Mouse (Mus musculus) kidney, embryonic 15.5 days (tissue): ENCODE data around the gene Abcc1. TPM values are rescaled to one million over a fixed set of nuclear protein-coding genes. Genes with fewer than 3 reads are reported as not detected.

Experiments
- ATAC-seq: fragments of 200-750 bp; cut with Nextera tagmentation; replicated peaks from 2 replicates; pipeline ENCODE4 v1.8.0; 2017; ENCODE audit warnings: moderate TSS enrichment; ENCODE audit not compliant: low FRiP score
- H3K27ac ChIP-seq: fragments of 300-500 bp; sonication (generic); 2 replicates; pipeline ENCODE4 v1.5.1; 2015; ENCODE audit warnings: mild to moderate bottlenecking, inconsistent platforms
- H3K27me3 ChIP-seq: fragments of 300-500 bp; sonication (generic); 2 replicates; pipeline ENCODE4 v1.6.1; 2015; ENCODE audit warnings: inconsistent platforms
- H3K36me3 ChIP-seq: fragments of 300-500 bp; sonication (generic); 2 replicates; pipeline ENCODE4 v1.6.1; 2015; ENCODE audit warnings: inconsistent platforms
- H3K4me1 ChIP-seq: fragments of 300-500 bp; sonication (generic); 2 replicates; pipeline ENCODE4 v1.6.1; 2015; ENCODE audit warnings: inconsistent platforms
- H3K4me2 ChIP-seq: fragments of 300-500 bp; sonication (generic); 2 replicates; pipeline ENCODE4 v1.6.1; 2015; ENCODE audit warnings: moderate library complexity, mild to moderate bottlenecking, inconsistent platforms
- H3K4me3 ChIP-seq: fragments of 300-500 bp; sonication (generic); replicated peaks from 2 replicates; pipeline ENCODE4 v1.5.1; 2015; ENCODE audit warnings: mild to moderate bottlenecking, inconsistent platforms
- H3K9ac ChIP-seq: fragments of 300-500 bp; sonication (generic); 2 replicates; pipeline ENCODE4 v1.6.1; 2015; ENCODE audit warnings: mild to moderate bottlenecking, inconsistent platforms
- H3K9me3 ChIP-seq: fragments of 300-500 bp; sonication (generic); replicated peaks from 2 replicates; pipeline ENCODE4 v1.6.1; 2016; ENCODE audit warnings: inconsistent platforms
- WGBS: fragments of 180-500 bp; shearing (Covaris S2); methylation state at CpG from one replicate; pipeline ENCODE4 v1.1.7; 2015; ENCODE audit warnings: mixed read lengths; 5-methylcytosine and 5-hydroxymethylcytosine counted together
- polyA plus RNA-seq: library from polyadenylated mRNA; unstranded; fragments of >200 nt; fragmentation: Nextera tagmentation; extraction: Ambion mirVana; gene quantifications from 2 replicates; pipeline ENCODE4 v1.2.1, GENCODE M21; 2015

The Abcc1 gene
- polyA plus RNA-seq, 1 experiment from 2014 or later, result 13.5 TPM

GRCm38 (mm10) chr16:14420496-14421132, 59.3 kb downstream of the Abcc1 start:
- H3K4me1 ChIP-seq, result peaks cover 4% of the 10 kb centered on the region; the same call in 1 of the 2 replicates
- H3K27me3 ChIP-seq, result no peaks in the 10 kb centered on the region
- peak; percentile 55 for ATAC-seq
- no peaks in the 10 kb centered on the region for H3K9me3 ChIP-seq
- peaks cover 31% of the 10 kb centered on the region for H3K36me3 ChIP-seq
- H3K4me2 ChIP-seq, result no peak overlapping the region
- H3K4me3 ChIP-seq, result no peak overlapping the region
- peak overlapping the region; percentile 78 for H3K27ac ChIP-seq
- WGBS, result 69% methylated on average over 5 of the region's 5 CpGs
- no peak overlapping the region for H3K9ac ChIP-seq

- H3K4me3 ChIP-seq, result no peak overlapping the region
- no peak overlapping the region for H3K4me2 ChIP-seq
- no peaks in the 10 kb centered on the region for H3K4me1 ChIP-seq
- H3K9me3 ChIP-seq, result no peaks in the 10 kb centered on the region
- no peaks in the 10 kb centered on the region for H3K27me3 ChIP-seq
- peaks cover 30% of the 10 kb centered on the region for H3K36me3 ChIP-seq
- no peak overlapping the region for H3K27ac ChIP-seq
- WGBS, result 92% methylated on average over 3 of the region's 3 CpGs
- no peak overlapping the region for H3K9ac ChIP-seq
- no peak for ATAC-seq
These were observed 60.7 kb downstream of the Abcc1 start for GRCm38 (mm10) chr16:14422081-14422480.

GRCm38 (mm10) chr16:14429371-14429770, 68.0 kb downstream of the Abcc1 start:
- WGBS, result 82% methylated on average over 6 of the region's 6 CpGs
- Histone ChIP-seq H3K9ac (no peak overlapping the region), H3K4me1 (no peaks in the 10 kb centered on the region), H3K9me3 (no peaks in the 10 kb centered on the region), H3K4me3 (no peak overlapping the region), H3K4me2 (no peak overlapping the region), H3K27ac (no peak overlapping the region), H3K36me3 (peaks cover 20% of the 10 kb centered on the region), H3K27me3 (no peaks in the 10 kb centered on the region)
- ATAC-seq, result no peak

- Histone ChIP-seq H3K27me3 (no peaks in the 10 kb centered on the region), H3K4me2 (no peak overlapping the region), H3K4me1 (no peaks in the 10 kb centered on the region), H3K9me3 (no peaks in the 10 kb centered on the region), H3K9ac (no peak overlapping the region), H3K4me3 (no peak overlapping the region), H3K36me3 (peaks cover 31% of the 10 kb centered on the region), H3K27ac (no peak overlapping the region)
- WGBS, result 88% methylated on average over 5 of the region's 5 CpGs
- no peak for ATAC-seq
These were observed 71.6 kb downstream of the Abcc1 start for GRCm38 (mm10) chr16:14432996-14433395.

GRCm38 (mm10) chr16:14435526-14435925, 74.2 kb downstream of the Abcc1 start:
- WGBS, result 33% methylated on average over 1 of the region's 1 CpGs
- no peak overlapping the region for H3K4me2 ChIP-seq
- H3K27me3 ChIP-seq, result no peaks in the 10 kb centered on the region
- no peak overlapping the region for H3K27ac ChIP-seq
- H3K4me3 ChIP-seq, result no peak overlapping the region
- no peaks in the 10 kb centered on the region for H3K9me3 ChIP-seq
- peaks cover 38% of the 10 kb centered on the region for H3K36me3 ChIP-seq
- peak; percentile 50 for ATAC-seq
- H3K4me1 ChIP-seq, result no peaks in the 10 kb centered on the region
- H3K9ac ChIP-seq, result no peak overlapping the region

GRCm38 (mm10) chr16:14437446-14437982, 76.2 kb downstream of the Abcc1 start:
- Histone ChIP-seq H3K27ac (no peak overlapping the region), H3K36me3 (peaks cover 41% of the 10 kb centered on the region), H3K27me3 (no peaks in the 10 kb centered on the region), H3K9ac (no peak overlapping the region), H3K4me2 (no peak overlapping the region), H3K4me1 (no peaks in the 10 kb centered on the region), H3K4me3 (no peak overlapping the region), H3K9me3 (no peaks in the 10 kb centered on the region)
- ATAC-seq, result no peak
- 92% methylated on average over 8 of the region's 8 CpGs for WGBS

- Histone ChIP-seq H3K4me1 (0 out of 2 replicates have a peak, but pooled peaks cover 2% of the 10 kb centered on the region), H3K27me3 (no peaks in the 10 kb centered on the region), H3K27ac (no peak overlapping the region), H3K4me2 (no peak overlapping the region), H3K36me3 (peaks cover 47% of the 10 kb centered on the region), H3K9me3 (no peaks in the 10 kb centered on the region), H3K9ac (no peak overlapping the region), H3K4me3 (no peak overlapping the region)
- ATAC-seq, result no peak
- WGBS, result 93% methylated on average over 7 of the region's 7 CpGs
These were observed 77.2 kb downstream of the Abcc1 start for GRCm38 (mm10) chr16:14438561-14438960.

- no peaks in the 10 kb centered on the region for H3K27me3 ChIP-seq
- no peaks in the 10 kb centered on the region for H3K9me3 ChIP-seq
- H3K27ac ChIP-seq, result no peak overlapping the region
- H3K9ac ChIP-seq, result no peak overlapping the region
- H3K4me1 ChIP-seq, result 0 out of 2 replicates have a peak, but pooled peaks cover 6% of the 10 kb centered on the region
- WGBS, result 88% methylated on average over 6 of the region's 6 CpGs
- no peak overlapping the region for H3K4me2 ChIP-seq
- H3K36me3 ChIP-seq, result peaks cover 46% of the 10 kb centered on the region
- ATAC-seq, result no peak
- H3K4me3 ChIP-seq, result no peak overlapping the region
These were observed 77.7 kb downstream of the Abcc1 start for GRCm38 (mm10) chr16:14439081-14439480.

- Histone ChIP-seq H3K4me2 (no peak overlapping the region), H3K4me1 (0 out of 2 replicates have a peak, but pooled peaks cover 6% of the 10 kb centered on the region), H3K36me3 (peaks cover 43% of the 10 kb centered on the region), H3K9ac (no peak overlapping the region), H3K4me3 (no peak overlapping the region), H3K27me3 (no peaks in the 10 kb centered on the region), H3K27ac (no peak overlapping the region), H3K9me3 (no peaks in the 10 kb centered on the region)
- ATAC-seq, result no peak
- WGBS, result 87% methylated on average over 2 of the region's 2 CpGs
These were observed 78.7 kb downstream of the Abcc1 start for GRCm38 (mm10) chr16:14439801-14440614.

GRCm38 (mm10) chr16:14444059-14444855, 82.9 kb downstream of the Abcc1 start:
- Histone ChIP-seq H3K4me2 (no peak overlapping the region), H3K9ac (no peak overlapping the region), H3K9me3 (no peaks in the 10 kb centered on the region), H3K27me3 (no peaks in the 10 kb centered on the region), H3K4me3 (no peak overlapping the region), H3K27ac (0 out of 2 replicates have a peak overlapping the region, but pooled peaks have one; percentile 14), H3K4me1 (0 out of 2 replicates have a peak, but pooled peaks cover 6% of the 10 kb centered on the region), H3K36me3 (peaks cover 46% of the 10 kb centered on the region)
- ATAC-seq, result 0 out of 2 replicates have a peak, but pooled peaks have one; percentile 10
- WGBS, result 56% methylated on average over 6 of the region's 6 CpGs

GRCm38 (mm10) chr16:14445197-14445596, 83.8 kb downstream of the Abcc1 start:
- H3K4me2 ChIP-seq, result no peak overlapping the region
- H3K27ac ChIP-seq, result no peak overlapping the region
- WGBS, result 88% methylated on average over 6 of the region's 6 CpGs
- no peaks in the 10 kb centered on the region for H3K27me3 ChIP-seq
- H3K9ac ChIP-seq, result no peak overlapping the region
- no peaks in the 10 kb centered on the region for H3K9me3 ChIP-seq
- H3K36me3 ChIP-seq, result peaks cover 53% of the 10 kb centered on the region
- 0 out of 2 replicates have a peak, but pooled peaks cover 6% of the 10 kb centered on the region for H3K4me1 ChIP-seq
- H3K4me3 ChIP-seq, result no peak overlapping the region
- ATAC-seq, result no peak
